Mouse (Mus musculus): Measurements from ENCODE around the gene Serpinf1.
"Not testable (repeated sequence)": the region's sequence is repeated elsewhere in the genome, so short reads cannot be mapped to it uniquely, and the experiment has no call there.

DNA sequence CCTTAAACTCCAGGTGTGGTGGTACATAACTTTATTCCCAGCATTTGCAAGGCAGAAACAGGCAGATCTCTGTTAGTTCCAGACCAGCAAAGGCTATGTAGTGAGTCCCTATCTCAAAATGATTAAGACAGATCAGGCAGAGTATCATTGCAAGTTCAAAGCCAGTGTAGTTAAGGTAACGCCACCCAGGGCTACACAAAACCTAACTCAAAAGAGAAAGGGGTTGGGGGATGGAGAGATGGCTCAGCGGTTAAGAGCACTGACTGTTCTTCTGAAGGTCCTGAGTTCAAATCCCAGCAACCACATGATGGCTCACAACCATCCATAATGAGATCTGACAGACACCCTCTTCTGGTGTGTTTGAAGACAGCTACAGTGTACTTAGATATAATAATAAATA is 33.5 kb upstream of the Serpinf1 start:
- TF ChIP-seq ZC3H11A (IDR thresholded peaks at IDR 0.05; ENCODE audit: borderline replicate concordance, low read depth, low read length); MAFK (IDR thresholded peaks at IDR 0.05; ENCODE audit: insufficient read depth, low read depth, low read length); HCFC1 (IDR thresholded peaks at IDR 0.05; ENCODE audit: borderline replicate concordance, insufficient read depth, low read length); ZNF384 (IDR thresholded peaks at IDR 0.05; ENCODE audit: low read depth, low read length); CHD2 (IDR thresholded peaks at IDR 0.05; ENCODE audit: low read depth, low read length): not testable (repeated sequence)
